Mouse (Mus musculus) brain, embryonic 14.5 days (tissue): ENCODE results near the gene Gm13090. TPM values are rescaled to one million over a fixed set of nuclear protein-coding genes. Genes with fewer than 3 reads are reported as not detected.

Experiments
- DNase-seq: peaks from one replicate; pipeline ENCODE4 v3.0.0-alpha.2; 2011; ENCODE audit warnings: low read depth
- CTCF ChIP-seq: fragments of 200-500 bp; IDR thresholded peaks from 2 replicates; pipeline ENCODE4 v1.5.1; 2012; ENCODE audit warnings: inconsistent platforms, mild to moderate bottlenecking, moderate library complexity, borderline replicate concordance; ENCODE audit not compliant: insufficient read depth, insufficient read length; ENCODE audit errors: extremely low read depth
- POLR2A ChIP-seq: fragments of 200-500 bp; IDR thresholded peaks from 2 replicates; pipeline ENCODE4 v1.6.1; 2012; ENCODE audit warnings: mild to moderate bottlenecking, inconsistent platforms, borderline replicate concordance; ENCODE audit not compliant: poor library complexity, insufficient read depth, insufficient read length, severe bottlenecking; ENCODE audit errors: extremely low read depth
- polyA plus RNA-seq: library from polyadenylated mRNA; depleted of rRNA; stranded (reverse); fragments of >200 nt; gene quantifications from 2 replicates; pipeline ENCODE4 v1.2.3, GENCODE M21; 2012

Gm13090 gene
- polyA plus RNA-seq, 1 experiment = not detected

DNA sequence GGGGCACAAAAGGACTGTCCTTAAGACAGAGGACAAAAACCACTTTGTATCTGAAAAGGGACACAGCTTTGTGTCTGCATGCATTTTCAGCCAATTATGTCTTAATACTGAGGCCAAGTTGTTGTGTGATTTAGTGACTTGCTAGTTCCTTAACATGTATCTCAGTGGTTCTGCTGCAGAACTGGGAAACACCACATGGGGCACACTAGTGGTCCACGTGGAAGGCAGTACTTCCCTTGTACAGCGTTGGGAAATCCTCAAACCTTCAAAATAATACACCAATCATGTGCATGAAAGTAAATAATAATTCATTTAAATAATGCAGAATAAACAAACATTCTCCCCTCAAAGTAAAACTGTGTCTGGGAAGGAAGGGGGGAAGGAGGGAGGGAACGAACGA, 20.6 kb upstream of the Gm13090 start:
- TF ChIP-seq CTCF = no peak
- DNase-seq = no peak

DNA sequence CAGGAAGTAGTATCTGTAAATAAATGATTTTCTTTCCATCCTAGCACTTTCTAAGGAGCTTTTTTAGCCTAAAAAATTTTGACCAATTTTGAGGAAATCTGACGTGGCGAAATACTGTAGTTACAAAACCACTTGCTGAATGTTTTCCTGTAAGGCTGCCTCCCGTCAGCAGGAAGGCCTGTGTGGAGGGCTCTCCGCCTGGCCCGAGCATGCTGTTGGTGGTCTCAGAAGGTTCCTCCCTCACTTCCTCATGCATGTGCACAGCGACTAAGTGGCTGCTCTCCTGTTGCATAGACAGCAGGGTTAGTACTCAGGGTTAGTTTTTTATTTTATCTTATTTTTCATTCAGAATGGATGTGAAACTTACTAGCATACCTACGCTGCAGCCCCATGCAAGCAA, 18.4 kb upstream of the Gm13090 start:
- TF ChIP-seq POLR2A (no peak), CTCF (no peak)
- DNase-seq = no peak

DNA sequence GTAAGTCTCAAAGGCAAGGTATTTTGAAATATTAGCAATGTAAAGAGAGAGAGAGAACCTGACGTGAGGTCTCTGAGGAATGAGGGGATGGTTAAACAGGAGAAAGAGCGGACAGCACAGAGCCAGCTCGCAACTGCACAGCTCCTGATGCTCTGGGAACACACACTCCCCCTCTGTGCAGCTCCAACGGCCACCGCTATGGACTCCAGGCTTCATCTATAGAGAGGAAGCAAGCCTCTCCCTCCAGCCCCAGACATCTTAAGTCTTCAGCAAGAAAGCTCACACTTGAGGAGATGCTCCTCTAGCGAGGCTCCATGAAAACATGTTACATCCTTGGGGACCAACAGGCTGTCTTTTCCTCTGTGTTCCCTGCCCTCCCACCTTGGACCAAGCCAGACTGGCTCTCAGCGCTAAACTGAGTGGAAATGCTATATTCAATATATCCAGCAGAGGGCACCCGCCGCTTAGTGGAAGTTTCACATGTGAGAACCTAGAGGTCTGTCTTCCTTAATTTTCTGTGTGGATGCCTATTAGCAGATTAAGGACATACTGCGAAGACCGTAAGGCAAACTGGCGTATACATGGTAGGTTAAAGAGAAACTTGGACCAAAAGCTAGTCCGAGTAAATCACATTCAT, 16.1 kb upstream of the Gm13090 start:
- TF ChIP-seq POLR2A (no peak), CTCF (peak; percentile 74; the same call in 1 of the 2 replicates)
- DNase-seq = peak; percentile 80

DNA sequence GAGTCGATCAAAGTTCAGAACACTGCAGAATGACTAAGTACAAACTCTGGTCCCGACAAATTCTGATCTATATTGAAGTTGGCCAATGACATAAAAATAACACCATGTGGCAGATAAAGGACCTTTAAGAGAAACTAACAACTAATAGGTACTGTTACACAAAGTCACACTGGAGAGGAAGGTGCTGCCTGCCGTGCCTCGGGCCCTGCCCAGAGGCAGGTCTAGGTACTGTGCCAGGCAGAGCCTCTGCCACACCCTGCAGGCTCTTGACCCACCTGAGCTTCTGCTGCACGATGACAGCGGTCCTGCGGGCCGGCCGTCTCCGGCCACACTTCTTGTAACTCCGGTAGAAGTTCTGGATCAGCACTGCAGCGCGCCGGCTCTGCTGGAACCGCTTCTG, 14.6 kb upstream of the Gm13090 start:
- TF ChIP-seq POLR2A = no peak
- no peak for TF ChIP-seq CTCF
- no peak for DNase-seq

DNA sequence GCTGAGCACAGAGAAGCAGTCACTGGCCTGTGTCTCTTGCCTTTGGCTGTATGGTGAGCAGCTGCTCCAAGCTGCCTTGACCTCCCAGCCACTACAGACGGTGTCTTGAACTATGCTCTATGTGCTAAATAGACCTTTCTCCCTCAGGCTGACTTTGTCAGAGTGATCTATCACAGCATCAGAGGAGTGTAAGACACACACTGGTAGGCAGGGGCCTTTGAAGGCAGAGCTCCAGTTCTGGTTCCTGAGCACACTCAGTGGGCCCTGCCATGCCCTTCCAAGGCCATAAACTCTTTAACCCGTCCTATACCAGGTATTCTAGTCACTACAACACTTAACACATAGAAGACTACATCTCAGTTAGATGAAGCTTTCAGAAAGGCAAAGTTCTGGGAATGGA, 8.0 kb upstream of the Gm13090 start:
- TF ChIP-seq CTCF (no peak), POLR2A (no peak)
- DNase-seq = no peak

DNA sequence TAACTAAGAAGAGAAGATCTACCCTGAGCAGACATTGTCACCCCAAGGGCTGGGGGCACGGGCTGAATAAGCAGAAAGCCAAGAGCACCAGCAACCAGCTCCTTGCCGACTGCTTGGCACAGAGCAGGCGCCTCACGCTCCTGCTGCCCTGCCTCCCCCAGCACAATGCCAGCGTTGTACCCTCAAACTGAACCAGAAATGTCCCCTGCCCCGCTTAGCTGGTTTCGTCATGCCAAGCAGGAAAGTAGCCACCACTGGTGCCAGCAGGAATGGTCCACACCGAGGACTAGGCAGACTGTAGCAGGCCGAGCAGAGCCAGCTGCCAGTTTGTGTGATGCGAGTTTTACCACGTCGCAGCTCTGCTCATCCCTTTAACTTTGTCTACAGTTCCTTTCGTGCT, 7.4 kb upstream of the Gm13090 start:
- no peak for DNase-seq
- TF ChIP-seq POLR2A = no peak
- TF ChIP-seq CTCF = no peak

DNA sequence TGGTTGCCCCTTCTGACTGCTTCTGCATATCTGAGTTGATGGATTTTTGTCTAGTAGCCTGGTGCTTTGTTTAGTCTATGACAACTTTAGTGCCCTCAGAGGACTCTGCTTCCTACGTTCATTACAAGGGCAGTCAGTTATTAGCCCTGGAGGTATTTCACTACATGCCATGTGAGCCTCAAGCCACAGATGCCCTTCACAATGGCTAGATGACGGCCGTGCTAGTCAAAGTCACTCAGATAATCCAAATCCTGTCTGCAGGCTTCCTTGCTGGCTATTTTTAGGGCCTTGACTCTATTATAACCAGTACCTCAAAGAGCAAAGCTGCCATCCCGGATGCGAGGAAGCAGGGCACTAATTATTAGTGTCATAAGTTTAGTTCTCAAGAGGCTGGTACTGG, 6.3 kb upstream of the Gm13090 start:
- TF ChIP-seq POLR2A (no peak), CTCF (no peak)
- no peak for DNase-seq

DNA sequence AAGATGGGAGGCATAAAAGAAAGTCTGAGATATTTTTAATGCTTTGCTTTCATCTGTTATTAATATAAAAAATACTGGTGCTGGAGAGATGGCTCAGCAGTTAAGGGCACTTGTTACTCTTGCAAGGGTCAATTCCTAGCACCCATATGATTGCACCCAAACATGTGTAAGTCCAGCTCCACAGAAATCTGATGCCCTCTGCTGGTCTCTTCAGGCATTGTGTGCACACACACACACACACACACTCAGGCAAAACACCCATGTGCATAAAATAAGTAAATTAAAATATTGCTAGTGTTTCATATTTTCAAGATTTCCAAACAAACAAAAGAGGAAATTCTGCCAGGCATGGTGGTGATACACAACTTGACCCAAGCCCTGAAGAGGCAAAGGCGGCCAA, 2.0 kb upstream of the Gm13090 start:
- no peak for DNase-seq

DNA sequence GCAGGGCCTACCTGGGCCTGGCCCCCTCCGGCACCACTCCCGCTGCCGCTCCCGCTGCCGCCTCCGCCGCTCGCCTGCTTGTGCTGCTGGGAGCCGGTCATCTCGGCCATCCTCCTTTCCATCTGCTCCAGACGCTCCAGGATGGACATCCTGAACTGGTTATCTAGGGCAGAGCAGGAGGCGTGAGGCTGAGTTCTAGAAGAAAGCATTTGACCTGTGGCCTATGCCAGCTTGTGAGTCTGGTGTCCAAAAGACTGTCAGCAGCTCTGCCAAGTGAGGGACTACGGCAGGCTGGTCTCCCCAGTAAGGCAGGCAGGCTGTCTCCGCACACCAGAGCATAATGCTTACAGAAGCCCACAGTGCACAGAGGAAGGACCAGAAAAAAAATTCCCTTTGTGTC, 551 bp upstream of the Gm13090 start:
- DNase-seq = peak; percentile 20
- TF ChIP-seq CTCF (no peak), POLR2A (no peak)

More for the DNA sequence above, 2.0 kb upstream of the Gm13090 start:
- TF ChIP-seq POLR2A (no peak), CTCF (peak; percentile 30; the same call in 1 of the 2 replicates)

DNA sequence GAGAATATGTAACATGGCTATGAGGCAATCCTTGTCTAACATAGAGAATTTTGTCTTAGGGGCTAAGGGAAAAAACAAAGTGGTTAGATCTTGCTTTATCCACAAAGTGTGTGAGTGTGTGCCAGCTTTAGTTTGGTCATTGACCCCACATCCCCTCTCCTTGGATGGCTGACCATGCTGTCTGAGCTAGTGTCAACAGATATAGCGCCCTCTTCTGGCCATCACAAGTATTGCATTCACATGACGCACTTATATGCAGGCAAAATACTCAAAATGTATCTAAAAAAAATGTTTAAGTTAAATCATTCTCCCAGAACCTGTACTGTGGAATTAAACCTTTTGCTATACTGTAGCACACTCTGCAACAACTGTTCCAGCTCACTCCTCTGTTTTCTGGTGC, 5.8 kb downstream of the Gm13090 start:
- peak; percentile 57 for DNase-seq
- peak; percentile 66; the same call in 1 of the 2 replicates for TF ChIP-seq CTCF
- TF ChIP-seq POLR2A = no peak

DNA sequence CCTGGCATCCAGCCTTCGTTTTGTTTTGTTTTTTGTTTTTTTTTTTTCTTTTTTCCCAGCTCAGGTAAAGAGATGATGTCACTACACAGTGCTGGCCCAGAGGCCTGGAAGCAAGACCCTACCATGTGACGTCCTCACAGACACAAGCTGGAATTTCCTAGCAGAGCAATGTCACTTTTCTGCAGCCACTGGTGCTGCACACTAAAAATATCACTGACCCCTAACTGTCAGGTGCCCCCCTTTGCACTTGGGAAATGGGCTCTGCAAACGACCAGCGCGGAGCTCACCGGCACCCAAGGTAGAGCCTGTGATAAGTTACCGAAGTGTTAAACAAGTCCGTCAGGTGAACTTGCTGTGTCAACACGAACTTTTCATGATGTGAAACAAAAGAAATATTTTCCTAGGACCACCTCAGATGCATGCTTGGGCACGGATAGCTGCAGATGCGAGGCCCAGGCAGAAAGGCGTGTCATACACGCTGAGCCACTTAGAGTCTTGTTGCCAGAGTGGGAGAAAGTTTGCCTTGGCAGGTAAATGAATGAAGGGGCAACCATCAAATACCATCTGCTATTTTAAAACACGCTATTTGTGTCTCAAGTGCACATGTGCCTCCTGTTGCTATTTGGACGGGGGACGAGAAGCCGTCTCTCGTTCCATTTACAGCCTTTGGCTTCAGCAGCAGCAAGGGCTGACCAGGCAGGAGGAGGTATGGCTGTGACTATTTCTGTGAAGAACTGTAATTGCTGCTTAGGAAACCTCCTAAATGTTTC, 7.1 kb downstream of the Gm13090 start:
- DNase-seq = no peak
- TF ChIP-seq CTCF = no peak
- TF ChIP-seq POLR2A = no peak

DNA sequence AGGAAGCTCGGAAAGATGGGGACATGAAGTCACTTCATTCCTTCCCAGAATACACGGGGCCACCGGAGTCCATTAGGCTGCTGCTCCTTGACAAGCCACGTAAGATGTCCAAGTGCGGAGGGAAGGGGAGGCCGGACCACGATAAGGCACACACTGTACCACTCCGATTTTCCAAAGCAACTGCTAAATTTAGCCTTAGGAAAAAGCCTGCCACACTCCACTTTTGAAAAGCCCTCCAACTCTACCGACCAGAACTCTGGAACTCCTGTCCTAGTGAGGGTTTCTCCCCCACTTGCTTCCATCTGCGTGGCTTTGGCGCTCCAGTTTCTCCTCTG, 7.7 kb downstream of the Gm13090 start:
- TF ChIP-seq POLR2A (no peak), CTCF (no peak)

DNA sequence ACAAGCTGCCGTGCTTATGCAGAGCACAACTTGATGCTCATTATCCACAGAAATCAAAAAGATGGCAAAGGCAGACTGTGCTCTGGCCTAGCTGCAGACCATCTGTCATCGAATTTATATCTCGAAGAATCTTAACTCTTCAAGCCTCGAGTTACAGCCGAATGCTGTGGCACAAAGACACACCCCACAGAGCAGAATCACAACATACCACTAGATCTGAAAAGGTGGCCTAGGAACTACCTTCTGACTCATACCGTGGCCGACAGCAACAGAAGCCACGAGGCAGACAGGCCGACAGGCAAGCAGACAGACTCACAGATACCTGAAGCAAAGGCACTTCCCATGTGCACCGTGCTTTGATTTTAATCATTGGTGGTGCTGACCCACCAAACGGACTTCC, 14.3 kb downstream of the Gm13090 start:
- DNase-seq = peak; percentile 82
- no peak for TF ChIP-seq CTCF
- TF ChIP-seq POLR2A = no peak

More for the DNA sequence above, 7.7 kb downstream of the Gm13090 start:
- no peak for DNase-seq
